Mouse (Mus musculus) hindbrain, embryonic 10.5 days (tissue): ENCODE results near the gene Tbx3. TPM values are rescaled to one million over a fixed set of nuclear protein-coding genes. Genes with fewer than 3 reads are reported as not detected.

Source experiments
- DNase-seq: peaks from one replicate; pipeline ENCODE4 v3.0.0-alpha.2; 2017; ENCODE audit warnings: low spot score
- H3K27ac ChIP-seq: fragments of 300-500 bp; sonication (generic); 2 replicates; pipeline ENCODE4 v1.5.1; 2016; ENCODE audit warnings: mild to moderate bottlenecking, moderate library complexity
- H3K27me3 ChIP-seq: fragments of 300-500 bp; sonication (generic); 2 replicates; pipeline ENCODE4 v1.6.1; 2016; ENCODE audit warnings: mild to moderate bottlenecking; ENCODE audit not compliant: poor library complexity, insufficient read depth, severe bottlenecking
- H3K36me3 ChIP-seq: fragments of 300-500 bp; sonication (generic); 2 replicates; pipeline ENCODE4 v1.6.1; 2016; ENCODE audit warnings: mild to moderate bottlenecking, moderate library complexity
- H3K4me1 ChIP-seq: fragments of 300-500 bp; sonication (generic); replicated peaks from 2 replicates; pipeline ENCODE4 v1.6.1; 2016; ENCODE audit warnings: mild to moderate bottlenecking
- H3K4me3 ChIP-seq: fragments of 300-500 bp; sonication (generic); 2 replicates; pipeline ENCODE4 v1.5.1; 2016; ENCODE audit warnings: mild to moderate bottlenecking, moderate library complexity
- H3K9me3 ChIP-seq: fragments of 300-500 bp; sonication (generic); 2 replicates; pipeline ENCODE4 v1.6.1; 2016; ENCODE audit warnings: mild to moderate bottlenecking, moderate library complexity
- WGBS: fragments of 180-500 bp; shearing (Covaris S2); methylation state at CpG from one replicate; pipeline ENCODE4 v1.1.7; 2016; 5-methylcytosine and 5-hydroxymethylcytosine counted together
- polyA plus RNA-seq: library from polyadenylated mRNA; unstranded; fragments of >200 nt; fragmentation: Nextera tagmentation; extraction: Ambion mirVana; gene quantifications from 2 replicates; pipeline ENCODE4 v1.2.1, GENCODE M21; 2016

The Tbx3 gene
- polyA plus RNA-seq, 1 experiment from 2014 or later, result 5.8 TPM

DNA sequence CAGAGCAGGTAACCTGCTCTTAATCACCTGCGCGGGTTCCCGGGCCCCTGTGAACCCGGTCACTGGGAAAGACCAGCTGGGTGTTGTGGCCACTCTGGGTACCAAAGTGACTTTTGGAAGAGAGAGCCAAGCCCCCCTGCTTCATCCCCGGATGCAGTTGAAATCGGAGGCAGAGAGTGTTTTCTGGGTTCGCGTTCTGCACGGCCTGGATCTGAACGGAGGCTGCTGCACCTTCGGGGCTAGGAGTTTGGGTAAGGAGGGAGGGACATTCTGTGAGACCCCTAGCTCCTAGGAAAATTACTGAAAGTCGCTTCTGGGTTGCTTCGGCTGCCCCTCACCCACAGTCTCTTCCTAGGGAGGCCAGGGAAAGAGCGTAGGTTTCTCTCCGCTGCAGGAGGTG lies 7.2 kb upstream of the Tbx3 start:
- H3K4me1 ChIP-seq, result peaks cover 4% of the 10 kb centered on the region; the same call in 1 of the 2 replicates

DNA sequence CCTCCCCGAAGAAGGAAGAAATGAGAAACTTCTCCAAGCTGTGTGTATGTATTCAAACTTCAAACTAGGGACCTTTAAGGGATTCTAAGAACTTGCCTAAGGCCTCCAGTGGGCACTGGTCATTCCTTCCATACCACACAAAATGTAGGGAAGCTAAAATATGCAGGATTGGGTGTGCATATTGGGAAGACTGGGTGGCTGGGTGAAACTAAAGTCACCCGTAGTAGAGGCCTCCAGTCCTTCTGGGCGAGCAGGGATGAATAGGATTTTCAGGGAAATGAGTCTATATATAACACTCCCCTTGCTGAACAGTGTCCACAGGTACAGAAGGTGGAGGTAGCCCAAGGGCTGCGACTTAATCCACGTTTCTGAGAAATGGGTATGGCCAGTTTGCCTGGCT lies 6.7 kb upstream of the Tbx3 start:
- Histone ChIP-seq H3K27ac (no peak overlapping the region), H3K27me3 (peaks cover 100% of the 10 kb centered on the region), H3K4me3 (no peak overlapping the region), H3K9me3 (no peaks in the 10 kb centered on the region), H3K4me1 (peaks cover 9% of the 10 kb centered on the region; the same call in 1 of the 2 replicates), H3K36me3 (no peaks in the 10 kb centered on the region)
- DNase-seq, result peak; percentile 17
- 2% methylated on average over 5 of the region's 5 CpGs for WGBS

More for the DNA sequence above, 7.2 kb upstream of the Tbx3 start:
- H3K9me3 ChIP-seq, result no peaks in the 10 kb centered on the region
- H3K4me3 ChIP-seq, result no peak overlapping the region
- peak; percentile 36 for DNase-seq
- no peaks in the 10 kb centered on the region for H3K36me3 ChIP-seq
- H3K27ac ChIP-seq, result no peak overlapping the region
- peaks cover 100% of the 10 kb centered on the region for H3K27me3 ChIP-seq
- 2% methylated on average over 15 of the region's 15 CpGs for WGBS

DNA sequence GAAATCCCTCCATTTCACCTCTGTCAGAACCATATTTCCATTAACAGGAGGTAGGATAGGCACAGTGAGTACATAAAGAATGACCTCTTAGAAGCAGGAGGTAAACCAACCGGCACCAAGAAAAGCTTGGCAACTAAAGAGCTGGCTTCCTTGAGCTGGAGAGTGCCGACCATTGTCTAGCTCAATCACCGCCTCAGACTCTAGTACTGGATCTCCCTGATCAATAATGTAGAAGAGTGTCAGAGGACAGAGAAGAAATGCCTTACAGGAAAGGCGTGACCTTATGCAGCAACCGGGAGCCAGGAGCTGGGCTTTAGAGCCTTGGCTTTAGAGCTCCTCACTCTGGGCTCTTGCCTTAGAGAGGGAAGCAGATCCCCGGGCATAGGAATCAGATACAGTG lies 4.7 kb upstream of the Tbx3 start:
- no peaks in the 10 kb centered on the region for H3K9me3 ChIP-seq
- peaks cover 100% of the 10 kb centered on the region for H3K27me3 ChIP-seq
- H3K4me1 ChIP-seq, result peaks cover 26% of the 10 kb centered on the region
- H3K27ac ChIP-seq, result no peak overlapping the region
- no peak overlapping the region for H3K4me3 ChIP-seq
- DNase-seq, result peak; percentile 25
- H3K36me3 ChIP-seq, result no peaks in the 10 kb centered on the region
- WGBS, result 2% methylated on average over 6 of the region's 6 CpGs

DNA sequence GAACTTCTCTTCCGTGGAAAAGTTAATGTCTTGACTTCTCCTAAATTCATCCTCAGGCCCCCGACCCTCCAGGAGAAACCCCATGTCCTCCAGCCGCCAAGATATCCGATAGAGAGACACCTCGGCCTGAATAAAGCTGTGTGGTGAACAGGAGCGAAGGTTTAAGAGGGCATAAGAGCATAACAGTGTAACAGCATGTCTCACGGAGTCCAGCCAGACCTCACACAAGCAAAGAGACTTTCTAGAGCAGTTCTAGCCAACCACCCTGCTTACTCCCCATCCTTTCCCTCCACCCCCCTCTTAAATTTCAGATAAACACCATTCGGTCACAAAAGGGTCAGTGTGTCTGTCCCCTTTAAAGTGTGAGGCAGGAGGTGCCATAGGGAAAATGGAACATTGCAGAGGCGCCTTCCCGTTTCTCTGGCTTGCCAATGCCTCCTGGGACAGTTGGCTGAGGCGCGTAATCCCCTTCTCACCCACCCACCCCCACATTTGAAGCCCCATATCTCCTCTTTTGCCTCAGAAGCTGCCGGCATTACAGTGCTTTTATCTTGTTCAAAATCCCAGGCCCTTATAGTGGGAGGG lies 3.0 kb upstream of the Tbx3 start:
- H3K4me3 ChIP-seq, result no peak overlapping the region
- WGBS, result 1% methylated on average over 13 of the region's 13 CpGs
- H3K9me3 ChIP-seq, result no peaks in the 10 kb centered on the region

DNA sequence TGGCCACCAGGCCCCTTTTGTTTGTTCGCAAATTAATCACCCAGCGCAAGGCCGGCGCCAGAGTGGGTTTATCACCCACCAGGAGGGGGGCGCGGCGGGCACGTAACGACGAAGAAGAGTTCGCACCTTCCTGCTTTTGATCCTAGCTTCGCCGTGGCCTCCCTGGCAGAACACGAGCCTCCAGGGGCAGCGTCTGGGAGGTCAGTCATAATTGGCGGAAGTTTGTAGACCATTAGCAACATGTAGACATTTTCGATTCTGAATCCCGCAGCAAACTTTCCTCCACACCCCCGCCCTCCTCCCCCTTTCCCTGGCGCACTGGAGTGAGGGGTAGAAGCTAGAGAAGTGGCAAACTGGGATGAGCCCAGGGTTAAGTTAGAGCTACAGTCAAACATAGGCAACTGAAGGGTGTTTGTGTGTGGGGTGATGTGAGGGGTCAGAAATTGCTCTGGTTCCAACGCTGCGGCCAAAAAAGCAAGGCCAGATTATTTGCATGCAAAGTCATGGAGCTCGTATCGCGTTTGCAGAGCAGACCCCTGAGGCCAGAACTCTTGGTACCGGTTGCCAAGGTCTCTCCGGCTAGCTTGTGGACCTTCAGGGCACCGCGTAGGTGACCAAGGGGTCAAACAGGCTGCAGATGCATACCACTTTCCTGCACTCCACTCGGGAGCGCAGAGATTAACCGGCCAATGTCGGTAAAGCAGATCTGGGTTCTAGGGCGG lies 2.1 kb upstream of the Tbx3 start:
- H3K4me3 ChIP-seq, result peak overlapping the region; percentile 52; the same call in 1 of the 2 replicates
- peak overlapping the region; percentile 56; the same call in 1 of the 2 replicates for H3K27ac ChIP-seq

More for the DNA sequence above, 3.0 kb upstream of the Tbx3 start:
- Histone ChIP-seq H3K27me3 (peaks cover 100% of the 10 kb centered on the region), H3K4me1 (peaks cover 33% of the 10 kb centered on the region), H3K36me3 (no peaks in the 10 kb centered on the region), H3K27ac (no peak overlapping the region)
- DNase-seq, result peak; percentile 43

DNA sequence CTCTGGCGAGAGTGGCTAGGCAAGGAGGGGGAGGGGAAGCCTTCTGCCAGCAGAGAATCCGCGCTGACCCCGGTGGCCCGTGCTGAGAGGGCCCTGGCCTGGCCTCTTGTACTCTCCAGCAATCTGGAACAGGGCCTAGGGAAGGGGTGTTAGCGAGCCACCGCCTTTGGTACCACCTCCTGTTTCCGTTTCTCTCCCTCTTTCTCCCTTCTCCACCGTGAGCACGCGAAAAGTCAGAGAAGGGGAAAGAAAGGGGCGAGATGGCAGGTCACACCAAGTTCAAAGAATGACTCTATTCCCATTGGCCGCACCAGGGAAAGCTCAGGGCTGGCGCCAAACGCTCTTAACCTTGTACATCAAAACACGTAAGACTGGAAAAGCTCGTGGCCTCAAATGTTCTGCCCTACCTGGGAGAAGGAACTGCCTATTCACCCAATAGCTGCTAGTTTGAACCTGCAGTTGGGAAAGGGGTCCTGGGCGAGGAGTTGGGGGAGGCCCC lies 1.5 kb upstream of the Tbx3 start:
- Histone ChIP-seq H3K4me1 (peaks cover 33% of the 10 kb centered on the region), H3K27ac (peak overlapping the region; percentile 56; the same call in 1 of the 2 replicates)
- DNase-seq, result peak; percentile 48

More for the DNA sequence above, 2.1 kb upstream of the Tbx3 start:
- H3K27me3 ChIP-seq, result peaks cover 100% of the 10 kb centered on the region
- DNase-seq, result peak; percentile 42
- H3K36me3 ChIP-seq, result no peaks in the 10 kb centered on the region
- H3K4me1 ChIP-seq, result peaks cover 33% of the 10 kb centered on the region
- WGBS, result under 1% methylated on average over 34 of the region's 34 CpGs
- H3K9me3 ChIP-seq, result no peaks in the 10 kb centered on the region

DNA sequence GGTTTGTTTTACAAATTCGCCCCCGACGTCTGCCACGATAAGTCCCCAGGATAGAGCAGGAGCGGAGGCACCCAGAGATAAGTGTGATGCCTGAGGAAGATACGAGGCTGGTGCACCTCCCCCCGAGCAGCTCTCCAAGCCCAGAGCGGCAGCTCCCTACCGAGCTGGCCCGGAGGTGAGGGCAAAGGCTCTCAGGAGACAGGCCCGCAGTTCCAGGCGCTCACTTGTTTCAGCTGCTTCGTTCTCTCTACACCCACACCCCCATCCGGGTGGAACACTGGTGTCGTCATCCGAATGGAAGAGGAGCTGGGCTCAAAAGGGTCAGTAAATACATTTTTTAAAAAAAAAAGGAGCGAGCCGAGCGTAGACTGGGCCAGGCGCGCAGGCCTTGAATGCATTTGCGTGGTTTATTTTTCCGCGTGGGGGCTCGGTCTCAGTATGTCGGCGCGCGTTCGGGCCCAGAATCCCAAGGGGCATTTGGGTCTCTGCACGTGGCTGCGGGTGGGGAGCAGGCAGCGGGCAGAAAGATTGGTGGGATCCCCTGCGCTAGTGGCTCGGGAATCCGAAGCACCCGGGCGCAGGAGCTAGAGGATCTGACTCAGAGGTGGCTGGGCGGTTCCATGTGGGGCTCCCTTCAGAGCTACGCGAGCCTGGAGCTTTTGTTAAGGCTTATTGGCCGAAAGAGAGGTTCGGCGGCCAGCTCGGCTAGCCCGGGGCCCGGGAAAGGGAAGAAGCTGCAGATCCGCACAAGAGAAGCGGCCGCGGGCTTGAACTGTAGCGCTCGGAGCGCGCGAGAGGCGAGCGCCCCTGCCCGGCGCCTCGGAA lies 516 bp upstream of the Tbx3 start:
- under 1% methylated on average over 61 of the region's 61 CpGs for WGBS

More for the DNA sequence above, 1.5 kb upstream of the Tbx3 start:
- 1% methylated on average over 18 of the region's 18 CpGs for WGBS
- Histone ChIP-seq H3K9me3 (no peaks in the 10 kb centered on the region), H3K36me3 (no peaks in the 10 kb centered on the region), H3K27me3 (peaks cover 100% of the 10 kb centered on the region), H3K4me3 (peak overlapping the region; percentile 52; the same call in 1 of the 2 replicates)

DNA sequence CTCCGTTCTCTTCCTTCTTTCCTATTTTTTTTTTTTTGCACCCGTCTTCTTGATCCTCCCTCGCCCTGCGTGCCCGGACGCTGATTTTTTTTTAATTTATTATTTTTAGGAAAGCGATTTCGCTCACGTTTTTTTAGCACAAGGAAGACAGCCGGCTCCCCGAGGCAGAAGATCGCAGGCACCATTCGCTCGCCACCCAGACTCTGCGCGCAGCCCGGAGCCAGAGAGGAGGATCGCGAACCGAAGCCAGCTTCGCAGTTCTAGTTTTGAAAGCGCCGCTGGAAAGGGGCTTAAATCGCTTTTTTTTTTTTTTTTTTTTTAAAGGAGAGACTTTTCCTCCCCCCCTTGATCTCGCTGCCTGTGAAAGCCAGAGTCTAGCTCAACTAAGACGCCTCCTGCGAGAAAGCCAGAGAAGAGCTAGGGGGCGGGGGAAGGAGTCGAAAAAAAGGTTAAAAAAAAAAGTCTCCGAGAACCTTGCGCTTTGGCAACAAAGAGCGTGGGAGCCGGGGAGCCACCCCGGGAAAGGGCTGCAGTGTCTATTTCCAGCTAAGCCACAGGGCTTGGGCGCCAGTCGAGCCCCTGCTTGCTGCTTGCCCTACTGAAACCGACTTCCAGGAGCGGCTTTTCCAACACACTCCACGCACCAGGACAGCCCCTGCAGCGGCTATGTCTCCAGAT lies 794 bp downstream of the Tbx3 start:
- under 1% methylated on average over 40 of the region's 40 CpGs for WGBS
- H3K4me1 ChIP-seq, result peaks cover 33% of the 10 kb centered on the region
- peak; percentile 54 for DNase-seq
- no peaks in the 10 kb centered on the region for H3K9me3 ChIP-seq
- peaks cover 100% of the 10 kb centered on the region for H3K27me3 ChIP-seq
- H3K36me3 ChIP-seq, result no peaks in the 10 kb centered on the region
- H3K27ac ChIP-seq, result peak overlapping the region; percentile 77; the same call in 1 of the 2 replicates
- peak overlapping the region; percentile 52 for H3K4me3 ChIP-seq

More for the DNA sequence above, 516 bp upstream of the Tbx3 start:
- Histone ChIP-seq H3K27ac (peak overlapping the region; percentile 84), H3K27me3 (peaks cover 100% of the 10 kb centered on the region), H3K9me3 (no peaks in the 10 kb centered on the region), H3K36me3 (no peaks in the 10 kb centered on the region), H3K4me1 (peaks cover 33% of the 10 kb centered on the region), H3K4me3 (peak overlapping the region; percentile 52)
- peak; percentile 34 for DNase-seq

DNA sequence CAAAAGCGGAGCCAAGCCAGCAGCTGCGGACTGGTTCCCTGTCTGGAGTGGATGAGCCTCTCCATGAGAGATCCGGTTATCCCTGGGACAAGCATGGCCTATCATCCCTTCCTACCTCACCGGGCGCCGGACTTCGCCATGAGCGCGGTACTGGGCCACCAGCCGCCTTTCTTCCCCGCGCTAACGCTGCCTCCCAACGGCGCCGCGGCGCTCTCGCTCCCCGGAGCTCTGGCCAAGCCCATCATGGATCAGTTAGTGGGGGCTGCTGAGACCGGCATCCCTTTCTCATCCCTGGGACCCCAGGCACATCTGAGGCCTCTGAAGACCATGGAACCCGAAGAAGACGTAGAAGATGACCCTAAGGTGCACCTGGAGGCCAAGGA lies 1.5 kb downstream of the Tbx3 start:
- Histone ChIP-seq H3K27me3 (peaks cover 100% of the 10 kb centered on the region), H3K4me3 (peak overlapping the region; percentile 52), H3K36me3 (no peaks in the 10 kb centered on the region), H3K9me3 (no peaks in the 10 kb centered on the region), H3K27ac (peak overlapping the region; percentile 77), H3K4me1 (peaks cover 33% of the 10 kb centered on the region)
- WGBS, result under 1% methylated on average over 23 of the region's 23 CpGs
- no peak for DNase-seq

DNA sequence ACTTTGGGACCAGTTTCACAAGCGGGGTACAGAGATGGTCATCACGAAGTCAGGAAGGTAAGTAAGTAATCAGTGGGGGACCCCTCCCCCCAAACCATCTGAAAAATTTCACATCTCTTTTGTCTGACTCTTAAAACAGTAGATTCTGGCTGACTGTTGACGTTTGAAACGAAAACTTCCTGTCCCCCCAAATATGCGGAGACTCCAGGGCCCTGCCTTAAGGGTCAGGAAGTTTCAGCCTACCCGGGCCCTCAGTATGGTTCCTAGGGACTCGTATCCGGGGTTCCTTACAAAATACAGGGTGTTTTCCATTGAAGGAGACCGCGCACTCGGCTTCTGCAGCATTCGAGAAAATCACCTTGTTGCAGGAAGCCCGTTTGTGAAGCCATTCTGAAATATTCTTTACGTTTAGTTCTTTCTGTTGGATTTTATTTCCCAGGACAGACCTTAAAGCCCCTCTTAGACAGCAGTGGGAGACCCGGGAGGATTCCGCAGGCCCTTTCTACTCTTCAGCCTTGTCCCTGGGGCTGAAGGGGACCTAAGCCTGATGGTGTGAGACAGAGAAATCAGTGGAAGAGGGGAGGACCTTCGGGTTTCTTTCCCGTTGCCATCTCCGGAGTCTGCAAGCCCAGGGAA lies 2.0 kb downstream of the Tbx3 start:
- peaks cover 100% of the 10 kb centered on the region for H3K27me3 ChIP-seq
- H3K9me3 ChIP-seq, result no peaks in the 10 kb centered on the region
- H3K4me3 ChIP-seq, result peak overlapping the region; percentile 52
- peak overlapping the region; percentile 77 for H3K27ac ChIP-seq
- DNase-seq, result peak; percentile 57
- under 1% methylated on average over 19 of the region's 19 CpGs for WGBS
- H3K36me3 ChIP-seq, result no peaks in the 10 kb centered on the region
- peaks cover 33% of the 10 kb centered on the region for H3K4me1 ChIP-seq

DNA sequence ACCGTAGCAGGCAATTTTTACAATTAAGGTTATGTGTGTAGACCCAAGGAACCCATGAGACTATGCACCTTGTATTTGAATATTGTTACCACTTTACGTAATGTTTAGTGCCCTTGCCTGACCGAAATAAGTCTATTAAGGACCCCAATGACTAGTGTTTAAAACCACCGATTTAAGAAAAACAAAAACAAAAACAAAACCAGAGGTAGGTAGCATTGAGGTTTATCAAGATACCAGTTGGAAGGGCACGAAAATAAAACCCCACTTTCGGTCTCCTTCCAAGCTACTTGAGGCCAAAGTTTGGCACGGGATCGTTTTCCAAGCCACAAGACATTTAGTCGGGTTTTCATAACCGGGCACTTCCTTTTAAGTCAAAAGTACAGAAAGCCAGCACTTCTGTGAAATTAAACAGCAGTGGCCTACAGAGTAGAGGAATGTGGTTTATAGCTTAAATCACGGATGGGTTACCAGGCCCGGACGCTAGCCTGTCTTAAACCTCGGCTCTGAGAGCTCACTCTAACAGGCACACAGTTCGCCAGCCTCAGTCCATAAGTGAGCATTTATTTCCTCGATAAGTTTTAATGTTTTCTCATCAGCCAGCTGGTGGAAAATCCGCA lies 2.6 kb downstream of the Tbx3 start:
- WGBS, result 1% methylated on average over 17 of the region's 17 CpGs
- no peaks in the 10 kb centered on the region for H3K36me3 ChIP-seq
- H3K27me3 ChIP-seq, result peaks cover 100% of the 10 kb centered on the region
- DNase-seq, result peak; percentile 44
- peaks cover 30% of the 10 kb centered on the region for H3K4me1 ChIP-seq
- H3K4me3 ChIP-seq, result peak overlapping the region; percentile 52
- H3K9me3 ChIP-seq, result no peaks in the 10 kb centered on the region
- H3K27ac ChIP-seq, result peak overlapping the region; percentile 77; the same call in 1 of the 2 replicates
